Mouse (Mus musculus) embryonic fibroblast, embryonic 13.5 days (primary cell): ENCODE measurements around the gene Pla2g4e.

Source experiments
- CTCF ChIP-seq: IDR thresholded peaks from 2 replicates; pipeline ENCODE4 v1.5.1; 2011; ENCODE audit warnings: mild to moderate bottlenecking, control low read depth, low read length, moderate library complexity, borderline replicate concordance; ENCODE audit not compliant: insufficient read depth
- POLR2A ChIP-seq: IDR thresholded peaks from 2 replicates; pipeline ENCODE4 v1.6.1; 2011; ENCODE audit warnings: low read depth, mild to moderate bottlenecking, control low read depth, low read length, moderate library complexity

DNA sequence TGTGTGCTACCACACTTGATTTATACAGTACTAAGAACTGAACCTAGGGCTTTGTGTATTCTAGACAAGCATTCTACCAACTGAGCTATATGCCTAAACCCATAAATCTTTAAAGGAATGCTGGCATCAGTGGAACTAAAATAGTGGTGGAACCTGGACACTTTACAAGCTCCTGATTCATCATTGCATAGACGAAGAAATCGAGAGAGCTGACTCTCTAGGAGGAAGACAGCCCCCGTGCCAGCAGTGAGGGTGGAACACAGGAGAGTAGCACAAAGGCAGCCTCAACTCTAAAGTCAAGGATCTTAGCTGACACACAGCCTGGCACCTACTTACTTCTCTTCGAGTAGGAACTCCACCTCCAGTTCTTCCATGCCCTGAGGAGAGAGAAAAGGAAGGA, 57.0 kb downstream of the Pla2g4e start:
- TF ChIP-seq CTCF (no peak), POLR2A (no peak)
